Mouse (Mus musculus): ENCODE measurements around the gene Gipr.

- TF ChIP-seq CTCF (conservative IDR thresholded peaks at IDR 0.05; ENCODE audit: low read length), result no peak
- TF ChIP-seq NANOG (IDR thresholded peaks at IDR 0.05; ENCODE audit: borderline replicate concordance, low read length), result no peak
Measured at GRCm38 (mm10) chr7:19164189-19164588, 1.7 kb downstream of the Gipr start.
